Mouse (Mus musculus): ENCODE results near the gene Olfr571.
A peak's percentile ranks its signal among the peaks of the same experiment; 100 is the strongest.

Gene Olfr571

GRCm38 (mm10) chr7:102917032-102917875, at the start of gene Olfr571:
Gene Olfr571, minus strand, starts transcription at chr7:102917536.
- DNase-seq (ENCODE audit: low read depth, low spot score): no peak

- DNase-seq (ENCODE audit: low read depth, low spot score): no peak
Measured at GRCm38 (mm10) chr7:102962360-102962759, 45.0 kb upstream of the Olfr571 start, which contains the start of gene Olfr576. Gene Olfr576, plus strand, starts transcription at chr7:102962660.

- no peak for DNase-seq (ENCODE audit: low read depth, low spot score)
Measured at GRCm38 (mm10) chr7:102958593-102958992, 41.3 kb upstream of the Olfr571 start, which contains the start of gene Olfr575. Gene Olfr575, minus strand, starts transcription at chr7:102958775.

GRCm38 (mm10) chr7:102958137-102958536, 40.8 kb upstream of the Olfr571 start:
- DNase-seq (ENCODE audit: low read depth, low spot score): no peak

GRCm38 (mm10) chr7:102950732-102951131, 33.4 kb upstream of the Olfr571 start:
- DNase-seq (ENCODE audit: low read depth, low spot score): no peak

GRCm38 (mm10) chr7:102948167-102948566, 30.8 kb upstream of the Olfr571 start, which contains the start of gene Olfr574:
Gene Olfr574, plus strand, starts transcription at chr7:102948467.
- DNase-seq (ENCODE audit: low read depth, low spot score): no peak

GRCm38 (mm10) chr7:102943417-102943816, 26.1 kb upstream of the Olfr571 start:
- DNase-seq (ENCODE audit: low read depth, low spot score): no peak

- no peak for DNase-seq (ENCODE audit: low read depth, low spot score)
Measured at GRCm38 (mm10) chr7:102942475-102942874, 25.1 kb upstream of the Olfr571 start, which contains the start of gene Olfr573-ps1. Gene Olfr573-ps1, minus strand, starts transcription at chr7:102942575.

GRCm38 (mm10) chr7:102927105-102927504, 9.8 kb upstream of the Olfr571 start:
- no peak for DNase-seq (ENCODE audit: low read depth, low spot score)

GRCm38 (mm10) chr7:102924109-102924508, 6.8 kb upstream of the Olfr571 start, which contains the start of gene Olfr572:
Gene Olfr572, plus strand, starts transcription at chr7:102924409.
- DNase-seq (ENCODE audit: low read depth, low spot score): no peak

- peak; percentile 16 for DNase-seq (ENCODE audit: low read depth, low spot score)
Measured at GRCm38 (mm10) chr7:102919632-102920031, 2.3 kb upstream of the Olfr571 start.

- DNase-seq (ENCODE audit: low read depth, low spot score): no peak
Measured at GRCm38 (mm10) chr7:102916405-102916804, 931 bp downstream of the Olfr571 start.

GRCm38 (mm10) chr7:102915261-102915660, 2.1 kb downstream of the Olfr571 start:
- no peak for DNase-seq (ENCODE audit: low read depth, low spot score)

GRCm38 (mm10) chr7:102890782-102891181, 26.6 kb downstream of the Olfr571 start, which contains the start of gene Olfr569:
Gene Olfr569, minus strand, starts transcription at chr7:102890882.
- no peak for DNase-seq (ENCODE audit: low read depth, low spot score)

- no peak for DNase-seq (ENCODE audit: low read depth, low spot score)
Measured at GRCm38 (mm10) chr7:102876822-102877221, 40.5 kb downstream of the Olfr571 start, which contains the start of gene Olfr568. Gene Olfr568, plus strand, starts transcription at chr7:102877122.

- no peak for DNase-seq (ENCODE audit: low read depth, low spot score)
Measured at GRCm38 (mm10) chr7:102858665-102859064, 58.7 kb downstream of the Olfr571 start, which contains the start of gene Olfr566. Gene Olfr566, minus strand, starts transcription at chr7:102858765.

GRCm38 (mm10) chr7:102855807-102856206, 61.5 kb downstream of the Olfr571 start:
- DNase-seq (ENCODE audit: low read depth, low spot score): no peak
